In the genomic region with DNA sequence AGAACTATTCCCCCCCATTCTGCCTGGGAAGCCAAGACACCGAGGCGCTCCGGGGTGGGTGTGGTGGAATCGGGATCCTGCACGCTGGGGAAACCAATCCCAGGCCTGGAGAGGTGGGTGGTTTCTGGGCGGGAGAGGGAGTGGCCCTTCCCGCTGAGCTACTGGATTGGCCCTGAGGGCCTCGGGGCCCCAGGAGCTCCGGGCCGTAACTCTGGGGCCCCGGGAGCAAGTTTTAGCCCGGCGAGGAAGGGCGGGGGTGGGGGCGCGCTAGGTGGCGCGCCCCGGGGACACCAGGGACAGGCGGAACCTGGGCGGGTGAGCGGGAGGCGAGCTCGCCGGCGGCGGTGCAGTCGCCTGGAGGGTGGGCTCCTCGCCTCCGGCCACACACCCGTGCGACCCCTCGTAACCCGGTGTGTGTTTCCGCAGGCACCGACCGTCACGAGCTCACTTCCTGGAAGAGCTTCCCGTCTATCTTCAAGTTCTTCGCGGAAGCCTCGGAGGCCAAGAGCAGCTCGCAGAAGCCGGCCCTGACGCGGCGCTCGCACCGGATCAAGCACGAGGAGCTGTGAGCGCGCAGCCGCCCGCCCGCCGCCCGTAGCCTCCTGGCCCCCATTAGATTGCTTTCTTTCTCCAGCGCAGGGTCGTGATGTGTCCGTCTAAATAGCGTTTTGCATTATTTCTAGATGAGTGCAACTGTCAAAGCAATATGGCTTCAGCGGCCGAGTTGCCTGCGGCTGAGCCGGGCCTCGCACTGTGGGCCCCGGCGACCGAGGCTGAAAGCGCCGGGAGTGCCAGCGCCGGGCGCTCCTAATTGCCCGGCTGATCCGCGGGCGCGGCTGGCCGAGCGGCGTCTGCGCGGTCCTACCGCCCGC, we compare ENCODE assay signal across 8 mouse cellular contexts. TPM values are rescaled to one million over a fixed set of nuclear protein-coding genes. Genes with fewer than 3 reads are reported as not detected.
A peak's percentile ranks its signal among the peaks of the same experiment; 100 is the strongest.
DNase-seq lines count a peak whose midpoint lies in the region; ATAC-seq and TF ChIP-seq lines count a peak whose summit lies in the region.

No protein-coding gene starts in this region.

- TF ChIP-seq RAD21 in CH12.LX (IDR thresholded peaks at IDR 0.05; ENCODE audit: low read depth, low read length), result no peak

- H3K4me3 ChIP-seq in CH12.LX (replicated peaks in 1 of 3; ENCODE audit: low read depth in 2 of 3, low read length in 2 of 3, poor library complexity in 1 of 3), result peak overlapping the region; percentile 41 to 61 (median 51)
- peak overlapping the region; percentile 61 for H3K4me3 ChIP-seq in embryonic facial prominence, embryonic 15.5 days (replicated peaks)
- peak overlapping the region; percentile 65 for H3K4me3 ChIP-seq in heart, embryonic 12.5 days
- peak overlapping the region; percentile 69 for H3K4me3 ChIP-seq in kidney, embryonic 15.5 days (replicated peaks)
- H3K4me3 ChIP-seq in midbrain, postnatal 0 days (ENCODE audit: low read depth, low read length), result peak overlapping the region; percentile 63

- peak; percentile 32; the same call in 1 of the 2 replicates for TF ChIP-seq POLR2A in CH12.LX (IDR thresholded peaks at IDR 0.05; ENCODE audit: low read depth, low read length)

- peaks cover 0 to 4% of the 10 kb centered on the region in 2 experiments for H3K36me3 ChIP-seq in CH12.LX (replicated peaks in 1 of 2; ENCODE audit: control insufficient read depth in 1 of 2, insufficient read depth in 1 of 2, low read length in 1 of 2)
- H3K36me3 ChIP-seq in embryonic facial prominence, embryonic 15.5 days, result no peaks in the 10 kb centered on the region
- no peaks in the 10 kb centered on the region for H3K36me3 ChIP-seq in heart, embryonic 12.5 days
- no peaks in the 10 kb centered on the region for H3K36me3 ChIP-seq in kidney, embryonic 15.5 days
- H3K36me3 ChIP-seq in midbrain, postnatal 0 days (ENCODE audit: insufficient read depth, low read length), result no peaks in the 10 kb centered on the region

- peaks cover 2% of the 10 kb centered on the region for H3K9me3 ChIP-seq in CH12.LX (replicated peaks; ENCODE audit: low read length)
- H3K9me3 ChIP-seq in embryonic facial prominence, embryonic 15.5 days (replicated peaks), result no peaks in the 10 kb centered on the region
- H3K9me3 ChIP-seq in heart, embryonic 12.5 days (replicated peaks), result no peaks in the 10 kb centered on the region
- H3K9me3 ChIP-seq in kidney, embryonic 15.5 days (replicated peaks), result no peaks in the 10 kb centered on the region
- no peaks in the 10 kb centered on the region for H3K9me3 ChIP-seq in midbrain, postnatal 0 days (ENCODE audit: low read length)

- no peak overlapping the region for H3K27ac ChIP-seq in CH12.LX (ENCODE audit: insufficient read depth, low read depth)
- H3K27ac ChIP-seq in embryonic facial prominence, embryonic 15.5 days (replicated peaks), result no peak overlapping the region
- H3K27ac ChIP-seq in heart, embryonic 12.5 days (ENCODE audit: poor library complexity, severe bottlenecking), result peak overlapping the region; percentile 48; the same call in 1 of the 2 replicates
- H3K27ac ChIP-seq in kidney, embryonic 15.5 days, result no peak overlapping the region
- peak overlapping the region; percentile 85 for H3K27ac ChIP-seq in midbrain, postnatal 0 days (ENCODE audit: low read depth, low read length)

- no peak for DNase-seq in CH12.LX (ENCODE audit: extremely low read depth)
- peak; percentile 24 to 56 for DNase-seq in adrenal gland, postnatal 4 days (ENCODE audit: low spot score in 2 of 2)
- peak; percentile 66 for DNase-seq in liver
- DNase-seq in midbrain, postnatal 0 days (ENCODE audit: low spot score), result peak; percentile 86
- DNase-seq in testis, postnatal 10 days (ENCODE audit: low spot score), result peak; percentile 76

- no peaks in the 10 kb centered on the region for H3K79me2 ChIP-seq in CH12.LX (replicated peaks; ENCODE audit: control insufficient read depth, extremely low read depth, insufficient read depth, poor library complexity, severe bottlenecking)

- peak overlapping the region; percentile 79 for H3K9ac ChIP-seq in CH12.LX (ENCODE audit: insufficient read depth, low read depth)
- peak overlapping the region; percentile 21; the same call in 1 of the 2 replicates for H3K9ac ChIP-seq in embryonic facial prominence, embryonic 15.5 days
- peak overlapping the region; percentile 66 for H3K9ac ChIP-seq in heart, embryonic 12.5 days
- H3K9ac ChIP-seq in kidney, embryonic 15.5 days, result peak overlapping the region; percentile 56
- peak overlapping the region; percentile 66 for H3K9ac ChIP-seq in midbrain, postnatal 0 days (replicated peaks; ENCODE audit: low read length, poor library complexity, severe bottlenecking)

- H3K27me3 ChIP-seq in CH12.LX (replicated peaks), result no peaks in the 10 kb centered on the region
- peaks cover 23% of the 10 kb centered on the region for H3K27me3 ChIP-seq in embryonic facial prominence, embryonic 15.5 days
- peaks cover 22% of the 10 kb centered on the region for H3K27me3 ChIP-seq in heart, embryonic 12.5 days (replicated peaks)
- H3K27me3 ChIP-seq in kidney, embryonic 15.5 days, result peaks cover 52% of the 10 kb centered on the region
- peaks cover 18% of the 10 kb centered on the region; the same call in 1 of the 2 replicates for H3K27me3 ChIP-seq in midbrain, postnatal 0 days (ENCODE audit: insufficient read depth, low read length)

- ATAC-seq in embryonic facial prominence, embryonic 15.5 days (ENCODE audit: insufficient number of reproducible peaks, low FRiP score, low TSS enrichment, low read depth), result peak; percentile 83
- peak; percentile 91 for ATAC-seq in heart, embryonic 12.5 days (ENCODE audit: insufficient number of reproducible peaks, low FRiP score)
- peak; percentile 97 for ATAC-seq in kidney, embryonic 15.5 days (replicated peaks; ENCODE audit: low FRiP score)
- ATAC-seq in midbrain, postnatal 0 days (ENCODE audit: low FRiP score), result peak; percentile 87

- WGBS in embryonic facial prominence, embryonic 15.5 days, result under 1% methylated on average over 84 of the region's 86 CpGs
- under 1% methylated on average over 85 of the region's 86 CpGs for WGBS in heart, embryonic 12.5 days
- under 1% methylated on average over 82 of the region's 86 CpGs for WGBS in kidney, embryonic 15.5 days
- under 1% methylated on average over 80 of the region's 86 CpGs for WGBS in midbrain, postnatal 0 days

- peak overlapping the region; percentile 52 for H3K4me2 ChIP-seq in CH12.LX (ENCODE audit: insufficient read depth, low read depth, poor library complexity, severe bottlenecking)
- peak overlapping the region; percentile 95 for H3K4me2 ChIP-seq in embryonic facial prominence, embryonic 15.5 days (replicated peaks)
- H3K4me2 ChIP-seq in heart, embryonic 12.5 days, result peak overlapping the region; percentile 84
- H3K4me2 ChIP-seq in kidney, embryonic 15.5 days, result peak overlapping the region; percentile 95
- H3K4me2 ChIP-seq in midbrain, postnatal 0 days (ENCODE audit: low read depth, low read length, poor library complexity, severe bottlenecking), result peak overlapping the region; percentile 95

- dilution Hi-C loops in CH12.LX (cut with MboI; ENCODE audit: extremely low pct_ligation_motif_present, extremely low pct_unique_long_range_greater_than_20kb, low sequenced_read_pairs), result no loop called here

- in situ Hi-C loops in CH12.LX (cut with MboI; ENCODE audit: low pct_ligation_motif_present, low pct_unique_long_range_greater_than_20kb, low sequenced_read_pairs), result no loop called here

- no peaks in the 10 kb centered on the region for H3K4me1 ChIP-seq in CH12.LX (ENCODE audit: control insufficient read depth in 1 of 2, insufficient read depth in 2 of 2)
- H3K4me1 ChIP-seq in embryonic facial prominence, embryonic 15.5 days, result 0 out of 2 replicates have a peak, but pooled peaks cover 9% of the 10 kb centered on the region
- H3K4me1 ChIP-seq in heart, embryonic 12.5 days (replicated peaks), result no peaks in the 10 kb centered on the region
- peaks cover 11% of the 10 kb centered on the region; the same call in 1 of the 2 replicates for H3K4me1 ChIP-seq in kidney, embryonic 15.5 days
- peaks cover 3% of the 10 kb centered on the region; the same call in 1 of the 2 replicates for H3K4me1 ChIP-seq in midbrain, postnatal 0 days (ENCODE audit: insufficient read depth, low read length)

- no peak for TF ChIP-seq EP300 in CH12.LX (IDR thresholded peaks at IDR 0.05; ENCODE audit: low read length)

- no peak for TF ChIP-seq CTCF in CH12.LX (conservative IDR thresholded peaks at IDR 0.05 in 1 of 2, IDR thresholded peaks at IDR 0.05 in 1 of 2; ENCODE audit: low read depth in 2 of 2, low read length in 2 of 2)
- peak; percentile 49 for TF ChIP-seq CTCF in midbrain, postnatal 0 days (IDR thresholded peaks at IDR 0.05)

TF ChIP-seq in CH12.LX, 34 proteins besides CTCF, POLR2A, EP300 and RAD21 (continues in another document):
- TF ChIP-seq MEF2A (IDR thresholded peaks at IDR 0.05; ENCODE audit: borderline replicate concordance, low read depth, low read length) (no peak), ELF1 (IDR thresholded peaks at IDR 0.05; ENCODE audit: low read depth, low read length) (peak; percentile 6; the same call in 1 of the 2 replicates), MAX (IDR thresholded peaks at IDR 0.05; ENCODE audit: low read length) (no peak; the same call in 1 of the 2 replicates), RCOR1 (conservative IDR thresholded peaks at IDR 0.05; ENCODE audit: low read depth, low read length) (no peak), SIN3A (IDR thresholded peaks at IDR 0.05; ENCODE audit: low read length) (0 out of 2 replicates have a peak, but pooled peaks have one; percentile 1), JUN (IDR thresholded peaks at IDR 0.05; ENCODE audit: insufficient read depth, low read depth, low read length) (no peak), MAZ (IDR thresholded peaks at IDR 0.05; ENCODE audit: low read depth, low read length) (no peak), ZNF384 (IDR thresholded peaks at IDR 0.05; ENCODE audit: low read depth, low read length) (no peak), MXI1 (IDR thresholded peaks at IDR 0.05; ENCODE audit: low read depth, low read length) (no peak), HCFC1 (IDR thresholded peaks at IDR 0.05; ENCODE audit: low read depth, low read length) (no peak), MYC (IDR thresholded peaks at IDR 0.05; ENCODE audit: low read depth, low read length) (no peak), TBP (conservative IDR thresholded peaks at IDR 0.05; ENCODE audit: low read depth, low read length) (no peak), USF2 (conservative IDR thresholded peaks at IDR 0.05; ENCODE audit: low read depth, low read length) (no peak)

RNA-seq across cellular contexts. Expression of gene Nr2f1, which starts 36.2 kb away (rescaled TPM):
- total RNA-seq in CH12.LX (2012; rRNA removed) (not detected in 2 replicates), CH12.LX (2014; rRNA removed) (not detected in 2 replicates)
- polyA plus RNA-seq in CH12.LX (2012; ENCODE audit: insufficient read length, low read depth), result not detected in 2 replicates
- total RNA-seq in adrenal gland, postnatal 4 days (2021), result 10 to 100 TPM; 29.4 to 29.5 TPM
- 14.5 and 18.4 TPM in 2 replicates for polyA plus RNA-seq in embryonic facial prominence, embryonic 15.5 days (2015; fragmentation: Nextera tagmentation; extraction: Ambion mirVana)
- 5.0 and 6.7 TPM in 2 replicates for polyA plus RNA-seq in heart, embryonic 12.5 days (2016; fragmentation: Nextera tagmentation; extraction: Ambion mirVana)
- polyA plus RNA-seq in kidney, embryonic 15.5 days (2015; fragmentation: Nextera tagmentation; extraction: Ambion mirVana), result 15.1 and 18.1 TPM in 2 replicates
- total RNA-seq in midbrain, postnatal 0 days (2014; rRNA removed), result 163 and 184 TPM in 2 replicates
- polyA plus RNA-seq in midbrain, postnatal 0 days (2015; fragmentation: Nextera tagmentation; extraction: Ambion mirVana), result 46.4 and 55.5 TPM in 2 replicates

Comparison
In these comparisons a context has a peak if more than half of its experiments do, and no peak if none do; other contexts are left out.
1. H3K27ac ChIP-seq: peak in heart, embryonic 12.5 days (single experiment) and midbrain, postnatal 0 days (single experiment); none in CH12.LX (single experiment), embryonic facial prominence, embryonic 15.5 days (single experiment) and kidney, embryonic 15.5 days (single experiment).
2. H3K9ac ChIP-seq: peak in every context shown above with its lines; median percentile 79 in CH12.LX; 66 in heart, embryonic 12.5 days; 66 in midbrain, postnatal 0 days; 56 in kidney, embryonic 15.5 days; 21 in embryonic facial prominence, embryonic 15.5 days.
3. Peak in every context shown above with its lines, with median percentiles within 50 percentile points of each other: H3K4me2 ChIP-seq, H3K4me3 ChIP-seq and ATAC-seq.